ENCODE assay signal across 7 mouse cellular contexts in the genomic region with DNA sequence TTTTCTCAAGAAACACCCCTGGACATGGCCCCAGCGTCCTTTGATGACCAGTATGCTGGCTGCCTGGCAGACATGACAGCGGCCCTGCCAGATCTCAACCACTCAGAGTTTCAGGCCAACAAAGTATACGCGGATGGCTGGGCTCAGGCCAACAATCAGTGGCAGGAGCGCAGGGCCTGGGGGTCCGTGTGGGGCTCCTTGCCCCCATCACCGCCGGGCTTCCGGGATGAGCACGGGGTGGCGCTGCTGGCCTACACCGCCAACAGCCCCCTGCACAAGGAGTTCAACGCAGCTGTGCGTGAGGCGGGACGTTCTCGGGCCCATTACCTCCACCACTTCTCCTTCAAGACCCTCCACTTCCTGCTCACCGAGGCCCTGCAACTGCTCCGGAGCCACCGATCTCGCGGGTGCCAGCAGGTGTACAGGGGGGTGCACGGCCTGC. TPM values are rescaled to one million over a fixed set of nuclear protein-coding genes. Genes with fewer than 3 reads are reported as not detected.
DNase-seq lines count a peak whose midpoint lies in the region; ATAC-seq and TF ChIP-seq lines count a peak whose summit lies in the region.

No protein-coding gene starts in this region.

- 11% methylated on average over 23 of the region's 23 CpGs for WGBS in lung, embryonic 15.5 days
- 21% methylated on average over 23 of the region's 23 CpGs for WGBS in forebrain, embryonic 11.5 days
- 21% methylated on average over 20 of the region's 23 CpGs for WGBS in hindbrain, embryonic 16.5 days
- WGBS in midbrain, postnatal 0 days: 24% methylated on average over 23 of the region's 23 CpGs

- H3K27me3 ChIP-seq in lung, embryonic 15.5 days: no peaks in the 10 kb centered on the region
- H3K27me3 ChIP-seq in forebrain, embryonic 11.5 days (ENCODE audit: control insufficient read depth, insufficient read depth, low read length): no peaks in the 10 kb centered on the region
- H3K27me3 ChIP-seq in hindbrain, embryonic 16.5 days (replicated peaks; ENCODE audit: control insufficient read depth, insufficient read depth, low read length): no peaks in the 10 kb centered on the region
- H3K27me3 ChIP-seq in midbrain, postnatal 0 days (ENCODE audit: insufficient read depth, low read length): no peaks in the 10 kb centered on the region

- H3K4me3 ChIP-seq in lung, embryonic 15.5 days: peak overlapping the region; percentile 30
- peak overlapping the region; percentile 13 for H3K4me3 ChIP-seq in forebrain, embryonic 11.5 days (ENCODE audit: low read depth, low read length)
- peak overlapping the region; percentile 27 for H3K4me3 ChIP-seq in hindbrain, embryonic 16.5 days (ENCODE audit: low read length)
- H3K4me3 ChIP-seq in midbrain, postnatal 0 days (ENCODE audit: low read depth, low read length): peak overlapping the region; percentile 3; the same call in 1 of the 2 replicates

- no peak for TF ChIP-seq CTCF in midbrain, postnatal 0 days (IDR thresholded peaks at IDR 0.05)

- H3K36me3 ChIP-seq in lung, embryonic 15.5 days: no peaks in the 10 kb centered on the region
- no peaks in the 10 kb centered on the region for H3K36me3 ChIP-seq in forebrain, embryonic 11.5 days (ENCODE audit: control insufficient read depth, insufficient read depth, low read length)
- H3K36me3 ChIP-seq in hindbrain, embryonic 16.5 days (ENCODE audit: control insufficient read depth, insufficient read depth, low read length): no peaks in the 10 kb centered on the region
- H3K36me3 ChIP-seq in midbrain, postnatal 0 days (ENCODE audit: insufficient read depth, low read length): no peaks in the 10 kb centered on the region

- DNase-seq in lung, adult 18-20 months: no peak
- peak; percentile 61 for DNase-seq in forebrain, embryonic 11.5 days (ENCODE audit: low spot score)
- DNase-seq in midbrain, postnatal 0 days (ENCODE audit: low spot score): no peak
- no peak for DNase-seq in spleen, adult 18-20 months

- peak overlapping the region; percentile 72 for H3K4me2 ChIP-seq in lung, embryonic 15.5 days
- peak overlapping the region; percentile 40 for H3K4me2 ChIP-seq in forebrain, embryonic 11.5 days (ENCODE audit: low read depth, low read length, severe bottlenecking)
- peak overlapping the region; percentile 51 for H3K4me2 ChIP-seq in hindbrain, embryonic 16.5 days (ENCODE audit: low read length)
- H3K4me2 ChIP-seq in midbrain, postnatal 0 days (ENCODE audit: low read depth, low read length, poor library complexity, severe bottlenecking): peak overlapping the region; percentile 32

- no peaks in the 10 kb centered on the region for H3K9me3 ChIP-seq in lung, embryonic 15.5 days
- H3K9me3 ChIP-seq in forebrain, embryonic 11.5 days (ENCODE audit: control insufficient read depth, low read length): no peaks in the 10 kb centered on the region
- no peaks in the 10 kb centered on the region for H3K9me3 ChIP-seq in hindbrain, embryonic 16.5 days (ENCODE audit: control insufficient read depth, low read length)
- H3K9me3 ChIP-seq in midbrain, postnatal 0 days (ENCODE audit: low read length): no peaks in the 10 kb centered on the region

- peak; percentile 29; the same call in 1 of the 2 replicates for ATAC-seq in lung, embryonic 15.5 days (ENCODE audit: borderline replicate concordance, extremely low read depth, low FRiP score, low TSS enrichment)
- 0 out of 2 replicates have a peak, but pooled peaks have one; percentile 50 for ATAC-seq in forebrain, embryonic 11.5 days (replicated peaks; ENCODE audit: low FRiP score)
- ATAC-seq in hindbrain, embryonic 16.5 days: peak; percentile 27; the same call in 1 of the 2 replicates
- no peak for ATAC-seq in midbrain, postnatal 0 days (ENCODE audit: low FRiP score)
- no peak for ATAC-seq in activated CD4-positive, CD25-positive, alpha-beta regulatory T cell, adult 4 months

- H3K9ac ChIP-seq in lung, embryonic 15.5 days: peak overlapping the region; percentile 23; the same call in 1 of the 2 replicates
- H3K9ac ChIP-seq in forebrain, embryonic 11.5 days (ENCODE audit: low read length): peak overlapping the region; percentile 45
- H3K9ac ChIP-seq in hindbrain, embryonic 16.5 days (ENCODE audit: low read depth, low read length): peak overlapping the region; percentile 18; the same call in 1 of the 2 replicates
- H3K9ac ChIP-seq in midbrain, postnatal 0 days (replicated peaks; ENCODE audit: low read length, poor library complexity, severe bottlenecking): no peak overlapping the region

- H3K4me1 ChIP-seq in lung, embryonic 15.5 days: peaks cover 9% of the 10 kb centered on the region
- H3K4me1 ChIP-seq in forebrain, embryonic 11.5 days (replicated peaks; ENCODE audit: control insufficient read depth, insufficient read depth, low read length): 0 out of 2 replicates have a peak, but pooled peaks cover 3% of the 10 kb centered on the region
- no peaks in the 10 kb centered on the region; the same call in 1 of the 2 replicates for H3K4me1 ChIP-seq in hindbrain, embryonic 16.5 days (ENCODE audit: control insufficient read depth, insufficient read depth, low read depth, low read length)
- H3K4me1 ChIP-seq in midbrain, postnatal 0 days (ENCODE audit: insufficient read depth, low read length): peaks cover 3% of the 10 kb centered on the region; the same call in 1 of the 2 replicates

- no peak overlapping the region for H3K27ac ChIP-seq in lung, embryonic 15.5 days
- no peak overlapping the region for H3K27ac ChIP-seq in forebrain, embryonic 11.5 days (ENCODE audit: low read depth, low read length)
- no peak overlapping the region for H3K27ac ChIP-seq in hindbrain, embryonic 16.5 days (ENCODE audit: low read depth, low read length)
- no peak overlapping the region for H3K27ac ChIP-seq in midbrain, postnatal 0 days (ENCODE audit: low read depth, low read length)

RNA-seq across cellular contexts. Expression of gene Art5, which starts 2.6 kb away (rescaled TPM):
- polyA plus RNA-seq in lung, embryonic 15.5 days (2015; fragmentation: Nextera tagmentation; extraction: Ambion mirVana): 1.4 and 1.5 TPM in 2 replicates
- 0.72 and 1.5 TPM in 2 replicates for polyA plus RNA-seq in forebrain, embryonic 11.5 days (2014; fragmentation: Nextera tagmentation; extraction: Ambion mirVana)
- polyA plus RNA-seq in hindbrain, embryonic 16.5 days (2015; fragmentation: Nextera tagmentation; extraction: Ambion mirVana): 0.23 and 0.35 TPM in 2 replicates
- total RNA-seq in midbrain, postnatal 0 days (2014; rRNA removed): 0.49 TPM in 1 of 2 replicates, not detected in the other
- polyA plus RNA-seq in midbrain, postnatal 0 days (2015; fragmentation: Nextera tagmentation; extraction: Ambion mirVana): 0.18 and 0.23 TPM in 2 replicates
- under 1 TPM in 1 of 2 experiments, not detected in 1; 0.21 TPM for polyA plus RNA-seq in activated CD4-positive, CD25-positive, alpha-beta regulatory T cell, adult 4 months (2017; shearing (Covaris generic))

RNA-seq across cellular contexts. Expression of gene Art1, which starts 5.2 kb away (rescaled TPM):
- 0.50 and 0.87 TPM in 2 replicates for polyA plus RNA-seq in lung, embryonic 15.5 days (2015; fragmentation: Nextera tagmentation; extraction: Ambion mirVana)
- 0.52 and 0.89 TPM in 2 replicates for polyA plus RNA-seq in forebrain, embryonic 11.5 days (2014; fragmentation: Nextera tagmentation; extraction: Ambion mirVana)
- polyA plus RNA-seq in hindbrain, embryonic 16.5 days (2015; fragmentation: Nextera tagmentation; extraction: Ambion mirVana): 0.19 and 1.4 TPM in 2 replicates
- total RNA-seq in midbrain, postnatal 0 days (2014; rRNA removed): 0.33 TPM in 1 of 2 replicates, not detected in the other
- 0.18 and 0.22 TPM in 2 replicates for polyA plus RNA-seq in midbrain, postnatal 0 days (2015; fragmentation: Nextera tagmentation; extraction: Ambion mirVana)
- not detected for polyA plus RNA-seq in activated CD4-positive, CD25-positive, alpha-beta regulatory T cell, adult 4 months (2017; shearing (Covaris generic))

RNA-seq across cellular contexts. Expression of gene Chrna10, which starts 9.9 kb away (rescaled TPM):
- polyA plus RNA-seq in lung, embryonic 15.5 days (2015; fragmentation: Nextera tagmentation; extraction: Ambion mirVana): 0.16 TPM in 1 of 2 replicates, not detected in the other
- not detected in 2 replicates for polyA plus RNA-seq in forebrain, embryonic 11.5 days (2014; fragmentation: Nextera tagmentation; extraction: Ambion mirVana)
- polyA plus RNA-seq in hindbrain, embryonic 16.5 days (2015; fragmentation: Nextera tagmentation; extraction: Ambion mirVana): not detected in 2 replicates
- 0.05 TPM in 1 of 2 replicates, not detected in the other for total RNA-seq in midbrain, postnatal 0 days (2014; rRNA removed)
- not detected in 2 replicates for polyA plus RNA-seq in midbrain, postnatal 0 days (2015; fragmentation: Nextera tagmentation; extraction: Ambion mirVana)
- not detected for polyA plus RNA-seq in activated CD4-positive, CD25-positive, alpha-beta regulatory T cell, adult 4 months (2017; shearing (Covaris generic))

RNA-seq across cellular contexts. Expression of gene Trpc2, which starts 23.8 kb away (rescaled TPM):
- not detected in 2 replicates for polyA plus RNA-seq in lung, embryonic 15.5 days (2015; fragmentation: Nextera tagmentation; extraction: Ambion mirVana)
- not detected in 2 replicates for polyA plus RNA-seq in forebrain, embryonic 11.5 days (2014; fragmentation: Nextera tagmentation; extraction: Ambion mirVana)
- not detected in 2 replicates for polyA plus RNA-seq in hindbrain, embryonic 16.5 days (2015; fragmentation: Nextera tagmentation; extraction: Ambion mirVana)
- total RNA-seq in midbrain, postnatal 0 days (2014; rRNA removed): 0.24 TPM in 1 of 2 replicates, not detected in the other
- polyA plus RNA-seq in midbrain, postnatal 0 days (2015; fragmentation: Nextera tagmentation; extraction: Ambion mirVana): 0.43 TPM in 1 of 2 replicates, not detected in the other
- polyA plus RNA-seq in activated CD4-positive, CD25-positive, alpha-beta regulatory T cell, adult 4 months (2017; shearing (Covaris generic)): under 1 TPM; 0.27 to 0.45 TPM

RNA-seq across cellular contexts. Expression of gene Xntrpc, which starts 41.2 kb away (rescaled TPM):
- polyA plus RNA-seq in lung, embryonic 15.5 days (2015; fragmentation: Nextera tagmentation; extraction: Ambion mirVana): 0.89 and 1.2 TPM in 2 replicates
- polyA plus RNA-seq in forebrain, embryonic 11.5 days (2014; fragmentation: Nextera tagmentation; extraction: Ambion mirVana): 2.1 and 2.4 TPM in 2 replicates
- polyA plus RNA-seq in hindbrain, embryonic 16.5 days (2015; fragmentation: Nextera tagmentation; extraction: Ambion mirVana): 0.63 and 1.3 TPM in 2 replicates
- total RNA-seq in midbrain, postnatal 0 days (2014; rRNA removed): 2.1 and 2.2 TPM in 2 replicates
- polyA plus RNA-seq in midbrain, postnatal 0 days (2015; fragmentation: Nextera tagmentation; extraction: Ambion mirVana): 0.22 and 0.60 TPM in 2 replicates
- polyA plus RNA-seq in activated CD4-positive, CD25-positive, alpha-beta regulatory T cell, adult 4 months (2017; shearing (Covaris generic)): under 1 TPM in 1 of 2 experiments, not detected in 1; 0.83 TPM

Comparison
In these comparisons a context has a peak if more than half of its experiments do, and no peak if none do; other contexts are left out.
1. ATAC-seq: peak in lung, embryonic 15.5 days (single experiment), forebrain, embryonic 11.5 days (single experiment) and hindbrain, embryonic 16.5 days (single experiment); none in midbrain, postnatal 0 days (single experiment) and activated CD4-positive, CD25-positive, alpha-beta regulatory T cell, adult 4 months (single experiment).
2. Peak in every context shown above with its lines, with median percentiles within 50 percentile points of each other: H3K4me2 ChIP-seq and H3K4me3 ChIP-seq.